Mouse (Mus musculus) embryo, embryonic 10 days (tissue): ENCODE measurements around the gene Ppard.
A peak's percentile ranks its signal among the peaks of the same experiment; 100 is the strongest.

Experiments
- DNase-seq: peaks from one replicate; pipeline ENCODE4 v3.0.0-alpha.2; 2015; ENCODE audit warnings: low spot score

Ppard gene

GRCm38 (mm10) chr17:28286133-28286532 lies 53.6 kb downstream of the Ppard start:
- DNase-seq = no peak

- DNase-seq = no peak
These were observed 54.5 kb downstream of the Ppard start for GRCm38 (mm10) chr17:28286964-28287363.

- no peak for DNase-seq
These were observed 55.1 kb downstream of the Ppard start for GRCm38 (mm10) chr17:28287578-28287977.

- peak; percentile 45 for DNase-seq
These were observed 55.5 kb downstream of the Ppard start for GRCm38 (mm10) chr17:28287980-28288379.

DNA sequence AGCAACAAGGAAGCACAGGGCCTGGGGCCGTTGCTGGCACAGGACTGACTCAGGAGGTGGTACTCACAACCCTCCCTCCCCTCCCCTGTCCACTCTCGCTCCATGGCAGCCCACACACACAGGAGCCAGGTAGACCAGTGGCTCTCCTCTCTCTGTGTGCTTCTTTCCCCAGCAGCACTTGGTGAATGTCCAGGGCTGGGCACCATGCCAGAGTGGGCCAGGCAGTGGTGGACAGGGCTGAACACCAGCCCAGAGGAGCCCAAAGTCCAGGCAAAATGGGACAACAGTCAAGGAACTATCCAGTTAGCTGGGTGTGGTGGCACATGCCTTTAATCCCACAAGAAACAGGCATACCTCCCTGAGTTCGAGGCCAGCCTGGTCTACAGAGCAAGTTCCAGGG lies 57.8 kb downstream of the Ppard start:
- no peak for DNase-seq

- DNase-seq = no peak
These were observed 58.2 kb downstream of the Ppard start for GRCm38 (mm10) chr17:28290671-28291070.

DNA sequence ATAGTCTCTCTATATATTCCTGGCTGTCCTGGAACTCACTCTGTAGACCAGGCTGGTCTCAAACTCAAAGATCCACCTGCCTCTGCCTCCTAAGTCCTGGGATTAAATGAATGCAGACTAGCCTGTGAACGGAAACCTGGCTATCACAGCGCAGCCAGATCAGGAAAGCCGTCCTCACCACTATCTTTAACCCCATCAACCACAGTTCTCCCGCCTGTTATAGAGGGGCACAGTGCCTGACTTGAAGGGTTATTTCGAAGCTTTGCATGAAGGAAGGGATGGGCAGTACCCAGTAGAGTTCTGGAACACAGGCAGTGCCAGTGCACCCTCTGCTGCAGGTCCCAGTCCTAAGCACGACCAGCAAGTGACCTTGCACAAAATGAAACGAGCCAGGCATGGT lies 58.8 kb downstream of the Ppard start:
- no peak for DNase-seq

GRCm38 (mm10) chr17:28293716-28294115 lies 61.2 kb downstream of the Ppard start:
- DNase-seq = no peak

GRCm38 (mm10) chr17:28294449-28295333 lies 62.2 kb downstream of the Ppard start:
- no peak for DNase-seq

GRCm38 (mm10) chr17:28298888-28299287 lies 66.4 kb downstream of the Ppard start:
- DNase-seq = no peak

GRCm38 (mm10) chr17:28299669-28300320 lies 67.3 kb downstream of the Ppard start:
- DNase-seq = no peak

- DNase-seq = peak; percentile 73
These were observed 67.8 kb downstream of the Ppard start for GRCm38 (mm10) chr17:28300323-28300722.

DNA sequence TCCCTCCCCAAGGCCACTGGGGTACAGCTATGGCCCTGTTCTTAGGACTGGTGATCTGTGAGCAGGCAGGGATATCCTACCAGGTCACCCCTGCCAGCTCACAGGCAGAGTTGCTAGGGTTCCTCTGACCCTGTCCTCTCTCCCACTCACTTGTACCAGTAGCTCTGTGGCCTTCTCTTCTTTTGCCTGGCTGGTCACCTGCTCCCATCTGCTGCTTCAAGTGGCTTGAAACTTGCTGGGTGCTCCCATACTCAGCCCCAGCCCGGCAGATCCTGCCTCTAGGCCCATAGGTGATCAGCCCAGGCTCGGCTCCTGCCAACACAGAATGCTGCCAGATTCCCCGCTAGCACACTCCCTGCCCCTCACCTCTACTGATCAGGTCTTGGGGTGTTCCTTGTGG lies 68.3 kb downstream of the Ppard start:
- no peak for DNase-seq

DNA sequence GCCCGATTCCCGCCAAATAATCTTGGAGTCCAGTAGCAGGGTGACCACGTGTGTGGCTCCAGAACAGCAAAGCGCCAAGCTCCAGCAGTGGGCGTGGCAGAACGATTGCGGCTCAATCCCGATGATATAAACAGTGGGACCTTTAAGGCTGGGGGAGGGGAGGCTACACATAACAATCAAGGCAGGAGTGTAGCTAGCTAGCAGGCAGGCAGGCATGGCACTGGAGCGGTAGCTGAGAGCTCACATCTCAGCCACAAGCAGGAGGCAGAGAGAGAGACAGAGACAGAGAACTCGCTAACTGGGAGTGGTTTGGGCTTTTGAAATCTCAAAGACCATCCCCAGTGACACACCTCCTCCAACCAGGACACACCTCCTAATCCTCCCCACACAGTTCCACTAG lies 72.7 kb downstream of the Ppard start:
- no peak for DNase-seq

DNA sequence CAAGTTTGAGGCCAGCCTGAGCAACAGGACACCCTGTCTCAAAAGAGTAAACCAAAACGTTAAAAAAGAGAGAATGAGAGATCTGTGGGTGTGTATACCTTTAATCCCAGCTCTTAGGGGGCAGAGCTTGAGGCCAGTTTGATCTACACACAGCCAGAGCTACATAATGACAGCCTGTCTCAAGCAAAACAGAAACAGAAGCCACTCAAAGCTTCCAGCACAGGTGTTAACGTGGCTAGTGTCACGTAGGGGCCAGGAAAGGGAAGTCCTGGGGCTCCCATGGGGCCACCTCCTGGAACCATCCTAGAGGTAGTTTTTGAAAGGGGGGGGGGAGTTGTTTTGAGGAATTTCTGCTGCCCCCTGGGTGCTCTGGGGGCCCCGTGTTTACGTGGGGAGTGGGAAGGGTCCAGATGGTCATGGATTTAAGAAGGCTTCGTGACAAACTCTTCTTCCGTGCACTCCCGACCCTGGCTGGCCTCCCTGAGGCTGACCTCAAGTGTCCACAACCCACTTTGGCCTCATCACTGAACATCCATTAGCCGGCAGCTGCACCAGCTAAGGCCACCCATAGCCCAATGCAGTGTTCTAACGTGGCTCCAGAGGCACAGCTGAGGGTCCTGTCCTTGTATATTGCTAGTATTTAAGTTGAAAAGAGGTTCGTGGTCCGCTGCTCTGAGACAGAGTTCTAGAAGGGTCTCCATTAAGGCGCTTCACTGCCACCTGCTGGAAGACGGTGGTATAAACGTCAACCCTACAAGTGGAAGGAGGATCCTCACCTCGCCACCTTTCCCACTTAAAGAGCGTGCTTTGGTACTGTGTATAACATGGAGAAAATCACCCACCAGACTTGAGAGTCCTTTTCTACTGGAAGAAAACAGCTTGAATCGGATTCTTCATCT lies 76.0 kb downstream of the Ppard start:
- peak; percentile 95 for DNase-seq

GRCm38 (mm10) chr17:28310831-28311230 lies 78.3 kb downstream of the Ppard start:
- no peak for DNase-seq

DNA sequence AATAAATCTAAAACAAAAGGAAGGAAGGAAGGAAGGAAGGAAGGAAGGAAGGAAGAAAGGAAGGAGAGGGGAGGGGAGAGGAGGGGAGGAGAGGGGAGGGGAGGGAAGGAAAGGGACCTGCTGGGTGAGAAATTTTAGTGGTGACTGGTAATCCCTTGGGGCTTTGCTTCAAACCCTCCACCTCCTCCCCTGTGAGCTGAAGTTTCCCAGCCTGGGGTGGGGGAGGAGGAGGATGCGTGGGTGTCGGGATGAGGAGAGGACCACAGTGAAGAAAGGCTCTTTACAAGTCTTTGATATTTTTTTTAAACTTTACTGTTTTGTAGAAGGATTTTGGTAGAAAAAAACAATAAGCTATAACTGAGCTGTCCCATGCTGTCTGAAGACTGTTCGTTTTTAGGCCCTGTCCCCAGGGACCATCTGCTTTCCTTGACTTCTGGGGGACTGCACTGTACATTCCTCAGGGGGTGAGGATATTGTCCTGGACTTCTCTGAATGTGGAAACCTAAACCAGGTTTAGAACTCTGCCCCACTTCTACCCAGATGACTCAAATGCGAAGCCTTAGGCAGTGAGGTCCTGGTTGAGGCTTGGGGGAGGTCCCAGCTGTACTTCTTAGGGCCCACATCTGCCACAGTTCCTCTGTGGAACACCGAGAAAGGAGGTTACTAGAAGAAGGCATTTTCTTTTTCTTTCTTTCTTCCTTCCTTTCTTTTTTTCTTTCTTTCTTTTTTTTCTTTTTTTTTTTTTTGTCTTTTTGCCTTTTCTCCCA lies 79.0 kb downstream of the Ppard start:
- no peak for DNase-seq

DNA sequence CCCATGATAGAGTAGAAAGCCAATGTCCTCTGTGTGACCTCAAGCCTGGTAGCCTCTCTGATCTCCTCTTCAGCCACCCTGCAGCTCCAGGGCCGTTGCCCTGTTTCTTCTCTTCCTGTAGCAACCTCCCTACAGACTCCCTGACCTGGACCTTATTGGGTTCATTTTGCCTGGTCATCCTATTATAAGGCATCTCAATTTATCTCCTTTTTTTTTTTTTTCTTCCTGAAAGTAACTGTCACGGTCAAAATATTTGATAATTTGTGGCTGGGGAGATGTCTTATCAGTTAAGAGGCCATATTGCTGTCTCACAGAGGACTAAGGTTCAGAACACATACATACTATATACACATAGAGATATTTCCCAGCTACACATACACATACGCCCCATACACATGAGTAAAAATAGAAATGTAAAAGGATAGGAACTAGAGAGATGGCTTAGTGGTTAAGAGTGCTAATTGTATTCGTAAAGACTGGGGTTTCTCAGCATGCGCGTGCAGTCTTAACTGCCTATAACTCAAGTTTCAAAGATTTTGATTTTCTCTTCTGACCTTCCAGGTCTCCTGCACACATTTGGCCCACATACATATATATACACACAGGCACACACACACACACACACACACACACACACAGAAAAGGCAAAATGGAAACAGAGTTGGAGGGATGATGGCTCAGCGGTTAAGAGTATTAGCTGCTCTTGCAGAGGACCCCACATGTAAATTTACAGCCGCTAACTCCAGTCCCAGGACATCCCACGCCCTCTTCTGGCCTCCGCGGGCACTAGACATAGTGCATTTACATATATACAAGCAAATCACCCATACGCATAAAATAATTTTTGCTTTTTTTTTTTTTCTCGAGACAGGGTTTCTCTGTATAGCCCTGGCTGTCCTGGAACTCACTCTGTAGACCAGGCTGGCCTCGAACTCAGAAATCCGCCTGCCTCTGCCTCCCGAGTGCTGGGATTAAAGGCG lies 80.0 kb downstream of the Ppard start:
- DNase-seq = peak; percentile 58

GRCm38 (mm10) chr17:28313212-28313879 lies 80.8 kb downstream of the Ppard start, which contains the start of gene Fance:
Gene Fance (plus strand): TSS chr17:28313519.
- DNase-seq = peak; percentile 98

DNA sequence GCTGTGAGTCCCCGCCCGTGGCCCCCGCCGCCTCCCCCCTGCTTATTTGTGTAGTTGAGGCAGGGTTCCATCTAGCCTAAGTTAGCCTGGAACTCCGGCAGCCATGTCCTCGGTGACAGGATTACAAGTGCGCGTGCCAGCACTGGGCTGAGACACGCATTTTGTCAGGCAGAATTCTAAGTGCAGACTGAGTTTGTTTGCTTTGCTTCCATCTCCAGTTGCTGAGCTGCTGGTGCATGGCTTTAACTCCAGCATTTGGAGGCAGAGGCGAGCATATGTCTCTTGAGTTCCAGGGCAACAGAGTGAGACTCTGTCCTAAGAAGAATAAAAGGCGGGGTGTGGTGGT lies 81.4 kb downstream of the Ppard start:
- DNase-seq = peak; percentile 45
